Mouse (Mus musculus) intestine, embryonic 15.5 days (tissue): ENCODE measurements around the gene Pax8. TPM values are rescaled to one million over a fixed set of nuclear protein-coding genes. Genes with fewer than 3 reads are reported as not detected.

Experiments used
- ATAC-seq: fragments of 200-750 bp; cut with Nextera tagmentation; 2 replicates; pipeline ENCODE4 v1.8.0; 2017; ENCODE audit warnings: moderate TSS enrichment, moderate library complexity
- H3K27ac ChIP-seq: fragments of 300-500 bp; sonication (generic); 2 replicates; pipeline ENCODE4 v1.5.1; 2015; ENCODE audit warnings: mild to moderate bottlenecking, inconsistent platforms
- H3K27me3 ChIP-seq: fragments of 300-500 bp; sonication (generic); replicated peaks from 2 replicates; pipeline ENCODE4 v1.6.1; 2015; ENCODE audit warnings: inconsistent platforms
- H3K36me3 ChIP-seq: fragments of 300-500 bp; sonication (generic); 2 replicates; pipeline ENCODE4 v1.6.1; 2015; ENCODE audit warnings: inconsistent platforms
- H3K4me1 ChIP-seq: fragments of 300-500 bp; sonication (generic); replicated peaks from 2 replicates; pipeline ENCODE4 v1.6.1; 2015; ENCODE audit warnings: inconsistent platforms
- H3K4me2 ChIP-seq: fragments of 300-500 bp; sonication (generic); replicated peaks from 2 replicates; pipeline ENCODE4 v1.6.1; 2015; ENCODE audit warnings: mild to moderate bottlenecking, inconsistent platforms
- H3K4me3 ChIP-seq: fragments of 300-500 bp; sonication (generic); replicated peaks from 2 replicates; pipeline ENCODE4 v1.5.1; 2015; ENCODE audit warnings: inconsistent platforms
- H3K9ac ChIP-seq: fragments of 300-500 bp; sonication (generic); 2 replicates; pipeline ENCODE4 v1.6.1; 2015; ENCODE audit warnings: inconsistent platforms
- H3K9me3 ChIP-seq: fragments of 300-500 bp; sonication (generic); 2 replicates; pipeline ENCODE4 v1.6.1; 2016; ENCODE audit warnings: inconsistent platforms
- WGBS: fragments of 180-500 bp; shearing (Covaris S2); methylation state at CpG from one replicate; pipeline ENCODE4 v1.1.7; 2015; 5-methylcytosine and 5-hydroxymethylcytosine counted together
- polyA plus RNA-seq: library from polyadenylated mRNA; unstranded; fragments of >200 nt; fragmentation: Nextera tagmentation; extraction: Ambion mirVana; gene quantifications from 2 replicates; pipeline ENCODE4 v1.2.1, GENCODE M21; 2015

Pax8 gene
- polyA plus RNA-seq, result 0.73 and 1.1 TPM in 2 replicates

- Histone ChIP-seq H3K4me1 (peaks cover 7% of the 10 kb centered on the region), H3K4me3 (no peak within 1 kb of the TSS), H3K27ac (no peak within 1 kb of the TSS), H3K4me2 (no peak within 1 kb of the TSS), H3K36me3 (no peaks in the 10 kb centered on the region), H3K27me3 (peaks cover 35% of the 10 kb centered on the region), H3K9ac (no peak within 1 kb of the TSS), H3K9me3 (no peaks in the 10 kb centered on the region)
- 52% methylated on average over 9 of the region's 9 CpGs for WGBS
- ATAC-seq, result no peak
Observed at GRCm38 (mm10) chr2:24475420-24475819, at the start of gene Pax8. Pax8 (minus strand) TSS chr2:24475599.

DNA sequence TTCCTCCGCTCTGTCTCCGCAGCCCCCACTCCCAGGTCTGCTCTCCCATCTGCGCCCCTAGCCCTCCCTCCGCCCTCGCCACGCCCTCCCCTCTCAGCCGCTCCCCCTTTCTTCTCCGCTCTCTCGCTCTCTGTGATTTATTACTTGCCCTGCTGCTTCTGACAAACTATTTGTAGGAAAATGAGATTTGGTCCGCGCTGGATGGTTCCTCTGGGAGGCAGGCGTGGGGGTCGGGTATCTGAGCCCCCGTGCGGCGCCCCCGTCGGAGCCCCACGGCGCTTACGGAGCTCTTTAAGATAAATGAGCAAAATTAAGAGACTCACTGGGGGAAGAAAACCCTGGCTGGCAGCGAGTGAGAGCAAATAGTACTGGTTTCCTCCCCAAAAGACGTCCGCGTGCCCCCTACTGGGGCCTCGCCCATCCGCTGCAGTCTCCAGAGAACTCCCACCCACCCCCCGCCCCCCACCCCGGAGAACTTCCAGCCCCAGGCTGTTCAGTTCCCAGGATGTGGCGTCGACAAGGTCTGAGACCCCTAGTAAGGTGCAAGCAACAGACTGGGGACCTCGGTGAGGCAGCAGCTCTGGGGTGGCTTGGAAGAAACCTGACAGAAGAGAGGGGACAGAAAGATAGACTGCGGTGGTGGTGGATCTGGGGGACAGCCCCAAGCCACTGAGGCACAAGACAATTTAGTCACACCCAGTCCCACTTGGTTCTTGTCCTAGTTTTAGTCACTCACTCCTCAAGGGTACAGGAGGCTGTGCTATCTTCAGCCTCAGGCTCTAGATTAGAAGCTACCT, 46.2 kb upstream of the Pax8 start:
- Histone ChIP-seq H3K9ac (peak overlapping the region; percentile 45), H3K9me3 (no peaks in the 10 kb centered on the region), H3K4me1 (peaks cover 13% of the 10 kb centered on the region), H3K4me2 (peak overlapping the region; percentile 85), H3K4me3 (peak overlapping the region; percentile 42), H3K27me3 (no peaks in the 10 kb centered on the region), H3K27ac (peak overlapping the region; percentile 79), H3K36me3 (no peaks in the 10 kb centered on the region)
- 1% methylated on average over 33 of the region's 33 CpGs for WGBS
- ATAC-seq, result peak; percentile 93

GRCm38 (mm10) chr2:24520576-24521272, 45.3 kb upstream of the Pax8 start:
- no peaks in the 10 kb centered on the region for H3K9me3 ChIP-seq
- no peak overlapping the region for H3K9ac ChIP-seq
- H3K27me3 ChIP-seq, result no peaks in the 10 kb centered on the region
- peak; percentile 39 for ATAC-seq
- 0 out of 2 replicates have a peak overlapping the region, but pooled peaks have one; percentile 79 for H3K27ac ChIP-seq
- H3K4me2 ChIP-seq, result peak overlapping the region; percentile 85
- H3K4me3 ChIP-seq, result peak overlapping the region; percentile 42
- peaks cover 13% of the 10 kb centered on the region for H3K4me1 ChIP-seq
- WGBS, result 24% methylated on average over 9 of the region's 9 CpGs
- H3K36me3 ChIP-seq, result no peaks in the 10 kb centered on the region

GRCm38 (mm10) chr2:24516946-24517345, 41.5 kb upstream of the Pax8 start:
- no peak for ATAC-seq
- 71% methylated on average over 3 of the region's 3 CpGs for WGBS

DNA sequence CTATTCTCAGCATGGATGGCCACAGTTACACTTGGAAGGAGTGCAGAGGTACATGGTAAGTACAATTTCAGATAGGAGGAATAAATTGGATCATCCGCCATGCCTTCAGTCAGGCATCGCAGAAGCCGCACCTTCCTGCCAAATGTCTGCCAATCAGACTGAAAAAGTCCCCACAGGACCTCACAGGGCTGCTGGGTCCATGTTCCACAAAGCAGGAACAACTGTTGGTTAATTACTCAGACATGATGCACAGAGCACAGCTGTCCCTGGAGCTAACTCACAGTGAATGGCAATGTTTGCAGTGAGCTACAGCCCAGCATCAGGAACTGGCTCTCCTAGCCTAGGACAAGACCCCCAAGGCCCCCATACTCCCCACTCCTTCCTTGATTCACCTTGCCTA, 32.0 kb upstream of the Pax8 start:
- Histone ChIP-seq H3K9me3 (no peaks in the 10 kb centered on the region), H3K4me2 (no peak overlapping the region), H3K4me3 (no peak overlapping the region), H3K36me3 (no peaks in the 10 kb centered on the region), H3K27ac (no peak overlapping the region), H3K9ac (no peak overlapping the region), H3K4me1 (no peaks in the 10 kb centered on the region), H3K27me3 (no peaks in the 10 kb centered on the region)
- ATAC-seq, result no peak
- WGBS, result 92% methylated on average over 3 of the region's 3 CpGs

More at GRCm38 (mm10) chr2:24516946-24517345, 41.5 kb upstream of the Pax8 start:
- Histone ChIP-seq H3K4me2 (no peak overlapping the region), H3K9ac (no peak overlapping the region), H3K27me3 (no peaks in the 10 kb centered on the region), H3K27ac (no peak overlapping the region), H3K4me1 (peaks cover 11% of the 10 kb centered on the region), H3K9me3 (no peaks in the 10 kb centered on the region), H3K4me3 (no peak overlapping the region), H3K36me3 (no peaks in the 10 kb centered on the region)

- Histone ChIP-seq H3K4me3 (no peak overlapping the region), H3K27ac (no peak overlapping the region), H3K4me1 (no peaks in the 10 kb centered on the region), H3K36me3 (no peaks in the 10 kb centered on the region), H3K9me3 (no peaks in the 10 kb centered on the region), H3K4me2 (no peak overlapping the region), H3K27me3 (no peaks in the 10 kb centered on the region), H3K9ac (no peak overlapping the region)
- peak; percentile 47; the same call in 1 of the 2 replicates for ATAC-seq
- WGBS, result 64% methylated on average over 5 of the region's 5 CpGs
Observed at GRCm38 (mm10) chr2:24502963-24503471, 27.6 kb upstream of the Pax8 start.

DNA sequence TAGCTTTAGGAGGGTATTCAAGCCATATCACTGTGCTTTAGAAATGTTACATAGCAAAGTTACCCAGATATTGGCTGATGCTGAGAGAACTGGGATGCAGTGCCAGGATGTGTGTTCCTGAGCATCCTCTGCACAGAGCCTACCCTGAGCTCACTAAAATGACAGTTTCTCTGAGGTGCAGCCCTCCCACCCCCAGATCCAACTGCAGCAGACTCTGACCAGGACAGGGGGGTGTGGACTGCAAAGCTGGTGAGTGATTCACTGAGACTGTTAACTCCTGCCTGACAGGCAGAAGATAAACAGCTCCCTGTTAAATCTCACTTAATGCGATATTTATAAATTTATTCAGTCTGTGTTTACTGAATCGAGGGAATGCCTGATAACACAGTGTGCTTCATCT, 25.5 kb upstream of the Pax8 start:
- WGBS, result 39% methylated on average over 2 of the region's 2 CpGs
- no peaks in the 10 kb centered on the region for H3K27me3 ChIP-seq
- no peaks in the 10 kb centered on the region for H3K36me3 ChIP-seq
- H3K27ac ChIP-seq, result no peak overlapping the region
- H3K4me3 ChIP-seq, result no peak overlapping the region
- H3K9me3 ChIP-seq, result no peaks in the 10 kb centered on the region
- no peak overlapping the region for H3K4me2 ChIP-seq
- no peak overlapping the region for H3K9ac ChIP-seq
- no peaks in the 10 kb centered on the region for H3K4me1 ChIP-seq
- ATAC-seq, result no peak; the same call in 1 of the 2 replicates

DNA sequence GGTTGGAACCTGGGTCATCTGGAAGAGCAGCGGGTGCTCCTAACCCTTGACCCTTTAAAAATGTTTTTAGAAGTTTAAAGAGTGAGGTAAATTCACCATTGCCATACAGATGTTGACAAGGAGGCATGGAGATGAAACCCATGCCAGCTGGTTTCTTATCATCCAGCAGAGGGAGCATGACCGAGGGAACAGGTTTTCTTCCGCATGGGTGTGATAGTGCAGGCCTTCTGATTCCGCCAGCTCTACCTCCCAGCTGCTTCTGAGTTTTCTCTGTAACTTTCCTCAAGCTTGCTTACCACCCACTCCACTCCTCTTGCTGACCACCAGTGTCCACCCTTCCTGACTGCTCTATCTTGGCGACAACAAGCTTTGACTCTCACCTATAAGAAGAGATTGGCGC, 15.2 kb upstream of the Pax8 start:
- H3K9ac ChIP-seq, result no peak overlapping the region
- ATAC-seq, result no peak
- no peak overlapping the region for H3K27ac ChIP-seq
- H3K4me2 ChIP-seq, result no peak overlapping the region
- 43% methylated on average over 6 of the region's 6 CpGs for WGBS
- no peaks in the 10 kb centered on the region for H3K4me1 ChIP-seq
- no peaks in the 10 kb centered on the region for H3K36me3 ChIP-seq
- H3K27me3 ChIP-seq, result no peaks in the 10 kb centered on the region
- no peak overlapping the region for H3K4me3 ChIP-seq
- no peaks in the 10 kb centered on the region for H3K9me3 ChIP-seq

DNA sequence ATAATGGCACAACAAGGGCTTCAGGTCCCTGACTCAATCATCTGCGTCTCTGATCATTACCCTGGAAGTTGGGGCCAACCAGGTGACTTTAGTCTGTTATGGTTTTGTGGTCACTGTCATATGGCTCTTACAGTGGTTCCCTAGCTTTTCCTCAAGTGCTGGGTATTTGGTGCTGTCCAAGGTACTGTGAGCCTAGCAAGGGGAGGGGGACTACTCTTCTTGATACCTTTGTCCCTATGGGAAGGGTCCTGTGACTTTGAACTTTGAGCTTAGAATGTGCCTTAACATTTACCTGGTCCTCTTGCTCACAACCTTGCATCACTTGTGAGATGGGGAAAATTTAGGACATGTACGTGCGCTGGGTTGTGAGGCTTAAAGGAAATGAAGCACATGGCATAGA, 13.3 kb upstream of the Pax8 start:
- Histone ChIP-seq H3K27me3 (no peaks in the 10 kb centered on the region), H3K9me3 (no peaks in the 10 kb centered on the region), H3K9ac (no peak overlapping the region), H3K4me1 (no peaks in the 10 kb centered on the region), H3K27ac (no peak overlapping the region), H3K4me3 (no peak overlapping the region), H3K4me2 (no peak overlapping the region), H3K36me3 (no peaks in the 10 kb centered on the region)
- 58% methylated on average over 3 of the region's 3 CpGs for WGBS
- ATAC-seq, result no peak

DNA sequence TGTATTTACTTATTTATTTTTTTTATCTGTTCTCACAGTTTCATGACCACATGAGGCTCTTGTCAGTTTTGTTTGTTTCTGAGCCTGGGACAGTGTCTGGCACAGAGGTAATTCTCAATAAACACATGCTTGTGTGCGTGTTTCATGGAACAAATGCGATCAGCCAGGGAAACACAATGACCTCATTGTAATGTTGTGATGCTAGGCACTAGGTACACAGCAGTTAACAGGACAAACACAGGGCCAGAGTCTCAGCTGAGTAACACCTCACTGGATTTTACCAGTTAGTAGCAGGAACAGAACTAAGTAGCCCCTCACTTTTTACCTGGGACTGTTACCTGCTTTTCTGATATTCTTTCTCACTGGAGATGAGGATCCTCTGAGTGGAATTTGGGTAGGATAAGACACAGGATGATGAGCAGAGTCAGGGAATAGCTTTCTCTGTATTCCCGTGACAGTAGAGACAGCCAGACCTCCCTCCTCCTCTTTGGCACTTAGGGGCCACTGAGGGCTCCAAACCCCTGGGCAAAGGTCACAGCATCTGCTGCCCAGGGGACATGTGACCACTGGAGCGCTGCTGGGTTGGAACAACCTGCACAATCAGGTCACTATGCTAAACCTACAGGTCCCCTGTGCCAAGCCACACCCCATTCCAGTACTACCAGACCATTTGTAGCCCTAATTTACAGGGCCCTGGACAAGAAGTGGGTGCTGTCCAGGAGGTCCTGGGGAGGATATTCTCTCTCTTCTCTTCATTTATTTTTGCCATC, 11.8 kb upstream of the Pax8 start:
- H3K27me3 ChIP-seq, result no peaks in the 10 kb centered on the region
- no peak overlapping the region for H3K27ac ChIP-seq
- H3K4me3 ChIP-seq, result no peak overlapping the region
- 63% methylated on average over 4 of the region's 4 CpGs for WGBS
- H3K9ac ChIP-seq, result no peak overlapping the region
- no peaks in the 10 kb centered on the region for H3K36me3 ChIP-seq
- ATAC-seq, result 0 out of 2 replicates have a peak, but pooled peaks have one; percentile 31
- H3K9me3 ChIP-seq, result no peaks in the 10 kb centered on the region
- H3K4me2 ChIP-seq, result no peak overlapping the region
- H3K4me1 ChIP-seq, result no peaks in the 10 kb centered on the region

DNA sequence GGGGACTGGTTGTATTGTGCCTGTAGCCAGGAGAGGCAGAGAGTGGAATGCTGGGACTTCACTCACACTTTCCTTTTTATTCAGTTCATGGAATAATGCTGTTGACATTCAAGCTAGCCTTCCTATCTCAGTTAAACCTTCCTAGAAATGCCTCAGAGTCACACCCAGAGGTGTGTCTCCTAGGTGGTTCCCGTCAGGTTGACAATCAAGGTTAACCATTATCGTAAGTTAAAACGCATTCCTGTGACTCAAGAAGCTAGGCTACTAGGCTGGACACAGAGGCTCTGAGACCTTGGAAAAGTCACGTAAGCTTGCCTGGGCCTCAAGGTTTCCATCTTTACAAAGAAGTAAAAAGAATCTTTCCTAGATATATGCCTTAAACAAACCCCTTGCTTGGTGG, 10.0 kb upstream of the Pax8 start:
- 64% methylated on average over 4 of the region's 4 CpGs for WGBS

GRCm38 (mm10) chr2:24479906-24480305, 4.5 kb upstream of the Pax8 start:
- H3K27ac ChIP-seq, result no peak overlapping the region
- 54% methylated on average over 2 of the region's 2 CpGs for WGBS
- 0 out of 2 replicates have a peak, but pooled peaks have one; percentile 18 for ATAC-seq

More for the DNA sequence above, 10.0 kb upstream of the Pax8 start:
- H3K4me1 ChIP-seq, result no peaks in the 10 kb centered on the region
- H3K4me3 ChIP-seq, result no peak overlapping the region
- H3K27ac ChIP-seq, result no peak overlapping the region
- no peak overlapping the region for H3K9ac ChIP-seq
- no peak overlapping the region for H3K4me2 ChIP-seq
- H3K27me3 ChIP-seq, result no peaks in the 10 kb centered on the region
- ATAC-seq, result peak; percentile 58; the same call in 1 of the 2 replicates
- H3K9me3 ChIP-seq, result no peaks in the 10 kb centered on the region
- H3K36me3 ChIP-seq, result no peaks in the 10 kb centered on the region

More at GRCm38 (mm10) chr2:24479906-24480305, 4.5 kb upstream of the Pax8 start:
- H3K9me3 ChIP-seq, result no peaks in the 10 kb centered on the region
- H3K36me3 ChIP-seq, result no peaks in the 10 kb centered on the region
- H3K27me3 ChIP-seq, result peaks cover 16% of the 10 kb centered on the region
- H3K4me2 ChIP-seq, result no peak overlapping the region
- H3K4me3 ChIP-seq, result no peak overlapping the region
- H3K4me1 ChIP-seq, result no peaks in the 10 kb centered on the region
- no peak overlapping the region for H3K9ac ChIP-seq
